Mouse (Mus musculus) cerebellum, adult 8-10 months (tissue): ENCODE measurements at regions not wholly inside any gene's neighbourhood (a gene's known extent, or its start where the extent isn't known, plus 50 kb on each side); places are given as distances from the start of the nearest gene placed in this dataset.

Source experiments
- DNase-seq: peaks from one replicate; pipeline ENCODE4 v3.0.0; 2022

- no peak for DNase-seq
These were observed 114.4 kb downstream of the Sox2 start for GRCm38 (mm10) chr3:34764559-34764958.

DNA sequence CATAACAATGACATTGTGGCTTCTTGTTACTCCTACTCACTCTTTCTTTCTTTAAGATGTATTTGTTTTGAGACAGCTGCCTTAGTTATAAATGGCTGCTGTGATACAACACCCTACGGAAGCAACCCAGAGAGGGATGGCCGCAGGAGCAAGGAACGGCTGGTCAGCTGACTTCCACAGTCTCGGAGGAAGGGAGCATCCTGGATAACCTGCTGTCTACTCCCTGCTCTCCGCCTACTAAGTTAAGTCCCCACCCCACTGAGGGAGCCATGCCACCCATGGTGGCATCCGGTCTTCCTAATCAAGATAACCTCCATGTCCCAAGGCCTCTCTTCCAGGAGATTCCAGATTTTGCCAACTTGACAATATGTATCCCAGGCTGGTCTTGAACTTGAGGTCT lies 114.9 kb downstream of the Sox2 start:
- DNase-seq: no peak

DNA sequence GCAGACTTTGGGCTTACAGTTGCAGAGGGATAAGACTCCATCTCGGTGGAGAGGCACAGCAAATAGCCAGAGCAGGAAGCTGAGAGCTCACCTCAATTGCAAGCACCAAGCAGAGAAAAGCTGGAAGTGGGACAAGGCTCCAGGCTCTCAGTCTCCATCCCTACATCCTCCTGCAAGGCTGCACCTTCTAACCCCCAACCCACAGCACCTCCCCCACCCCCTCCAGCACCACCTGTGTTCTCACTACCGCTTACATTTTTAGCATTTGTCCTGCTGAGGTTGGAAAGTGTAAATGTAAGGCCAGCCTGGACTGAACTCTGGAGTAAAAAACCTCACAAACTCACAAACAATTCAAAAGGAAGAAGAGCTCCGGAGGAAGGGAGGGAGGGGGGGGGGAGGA lies 119.6 kb downstream of the Sox2 start:
- no peak for DNase-seq

- DNase-seq: no peak
These were observed 120.1 kb downstream of the Sox2 start for GRCm38 (mm10) chr3:34770271-34770670.

DNA sequence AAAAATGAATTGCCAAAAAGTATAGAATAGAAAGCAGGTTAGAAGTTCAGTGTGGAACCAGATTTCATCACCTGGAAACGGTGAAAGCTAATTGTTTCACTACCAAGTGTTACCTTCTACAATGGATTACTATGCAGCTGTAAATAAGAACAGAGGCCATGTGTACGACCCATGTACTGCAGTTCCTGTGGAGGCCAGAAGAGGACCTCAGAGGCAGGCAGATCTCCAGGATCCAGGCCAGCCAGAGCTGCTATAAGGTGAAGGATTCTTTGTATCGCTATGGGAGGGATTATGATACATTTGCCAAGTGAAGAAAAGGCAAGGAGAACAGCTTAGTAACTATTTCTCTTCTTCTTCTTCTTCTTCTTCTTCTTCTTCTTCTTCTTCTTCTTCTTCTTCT lies 121.8 kb downstream of the Sox2 start:
- DNase-seq: no peak

GRCm38 (mm10) chr3:34773678-34774425 lies 123.6 kb downstream of the Sox2 start:
- DNase-seq: no peak

DNA sequence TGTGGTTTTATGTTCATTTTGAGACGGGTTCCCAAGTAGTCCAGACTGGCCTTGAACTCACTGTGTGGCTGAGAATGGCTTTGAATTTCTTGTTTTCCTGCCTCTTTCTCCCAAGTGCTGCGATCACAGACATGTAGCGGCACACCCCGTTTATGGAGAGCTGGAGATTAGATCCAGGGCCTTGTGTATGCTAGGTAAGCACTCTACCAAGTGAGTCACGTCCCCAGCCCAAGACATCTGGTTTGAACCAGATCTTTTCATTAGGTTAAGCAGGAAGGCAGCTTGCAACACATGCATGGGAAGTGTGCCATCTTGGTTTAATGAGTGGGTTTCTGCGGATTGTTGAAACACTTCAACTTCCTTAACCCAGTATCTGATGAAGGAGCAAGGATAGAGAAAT lies 131.6 kb downstream of the Sox2 start:
- no peak for DNase-seq

DNA sequence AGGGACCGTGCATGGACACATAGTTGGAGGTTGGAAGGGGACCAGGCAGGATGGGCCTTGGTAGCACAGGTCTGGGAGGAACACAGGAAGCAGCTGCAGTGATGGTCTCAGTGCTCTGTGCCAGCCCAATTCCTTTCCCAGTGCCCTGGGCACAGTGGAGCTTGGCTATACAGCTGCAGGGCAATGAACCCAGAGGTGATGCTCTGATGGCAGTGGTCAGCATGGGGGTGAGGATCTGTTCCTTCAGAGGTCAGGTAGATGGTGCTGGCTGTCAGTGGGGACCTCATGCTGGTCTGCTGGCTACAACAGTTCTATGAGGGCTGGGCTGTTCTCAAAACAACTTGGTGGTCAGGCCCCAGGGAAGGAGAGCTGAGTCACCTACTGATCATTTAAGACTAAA lies 133.2 kb downstream of the Sox2 start:
- no peak for DNase-seq

GRCm38 (mm10) chr3:34787211-34787610 lies 137.0 kb downstream of the Sox2 start:
- no peak for DNase-seq

DNA sequence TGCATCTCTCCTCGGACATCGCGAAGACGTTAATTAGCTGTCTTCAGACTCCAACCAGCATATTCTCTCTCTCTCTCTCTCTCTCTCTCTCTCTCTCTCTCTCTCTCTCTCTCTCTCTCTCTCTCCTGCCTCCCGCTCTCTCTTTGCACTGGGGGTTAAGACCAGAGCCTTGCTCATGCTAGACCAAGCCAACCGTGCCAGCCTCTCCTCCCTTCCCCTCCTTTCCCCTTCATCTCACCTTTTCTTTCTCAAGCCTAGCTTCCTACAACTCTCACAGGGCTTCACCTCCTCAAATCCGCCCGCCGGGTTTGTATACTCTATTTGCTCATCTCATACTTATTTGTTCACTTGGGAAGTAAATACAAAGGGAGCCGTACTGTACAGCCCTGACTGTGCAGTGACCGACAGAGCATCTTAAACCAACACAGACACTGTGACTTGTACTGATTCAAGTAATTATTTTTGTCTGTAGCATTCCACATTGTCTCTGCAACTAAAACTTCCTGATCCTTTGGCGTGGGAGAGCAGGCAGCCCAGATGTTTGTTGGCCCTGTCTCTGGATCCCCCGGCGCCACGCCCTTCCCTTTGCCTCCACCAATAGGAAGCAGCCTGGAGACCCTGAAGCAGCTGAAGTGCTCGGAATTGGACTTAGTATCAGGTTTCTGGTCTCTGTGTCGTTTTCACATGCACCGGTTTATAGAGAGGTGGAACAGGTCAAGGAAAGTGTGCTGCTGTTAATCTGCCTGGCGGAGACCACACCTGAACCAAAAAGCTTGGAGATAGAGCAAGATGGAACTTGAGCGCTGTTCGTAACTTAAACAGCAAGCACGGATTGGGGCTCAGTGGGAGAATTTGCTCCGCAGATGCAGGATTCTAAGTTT lies 145.1 kb downstream of the Sox2 start:
- DNase-seq: no peak

- no peak for DNase-seq
These were observed 145.7 kb downstream of the Sox2 start for GRCm38 (mm10) chr3:34795984-34796266.

GRCm38 (mm10) chr3:34808833-34809232 lies 158.6 kb downstream of the Sox2 start:
- no peak for DNase-seq

DNA sequence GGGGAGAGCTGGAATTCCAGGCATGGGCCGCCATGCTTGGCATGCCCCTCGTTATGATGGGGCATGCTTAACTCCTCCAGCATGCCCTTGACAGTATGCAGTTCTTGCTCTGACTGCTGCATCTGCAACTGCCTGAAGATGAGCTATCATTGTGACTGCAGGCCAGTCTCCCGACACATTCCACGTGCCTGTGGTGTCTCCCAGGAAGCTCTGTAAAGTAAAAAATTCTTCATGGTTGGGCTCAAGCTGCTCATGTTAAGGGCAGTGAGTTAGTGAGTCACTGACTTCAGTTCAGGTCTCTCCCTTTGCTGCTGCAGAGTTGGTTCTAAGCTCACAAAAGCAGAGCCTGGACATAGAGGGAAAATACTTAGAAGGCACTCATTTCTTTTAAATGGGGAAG lies 161.5 kb downstream of the Sox2 start:
- no peak for DNase-seq

DNA sequence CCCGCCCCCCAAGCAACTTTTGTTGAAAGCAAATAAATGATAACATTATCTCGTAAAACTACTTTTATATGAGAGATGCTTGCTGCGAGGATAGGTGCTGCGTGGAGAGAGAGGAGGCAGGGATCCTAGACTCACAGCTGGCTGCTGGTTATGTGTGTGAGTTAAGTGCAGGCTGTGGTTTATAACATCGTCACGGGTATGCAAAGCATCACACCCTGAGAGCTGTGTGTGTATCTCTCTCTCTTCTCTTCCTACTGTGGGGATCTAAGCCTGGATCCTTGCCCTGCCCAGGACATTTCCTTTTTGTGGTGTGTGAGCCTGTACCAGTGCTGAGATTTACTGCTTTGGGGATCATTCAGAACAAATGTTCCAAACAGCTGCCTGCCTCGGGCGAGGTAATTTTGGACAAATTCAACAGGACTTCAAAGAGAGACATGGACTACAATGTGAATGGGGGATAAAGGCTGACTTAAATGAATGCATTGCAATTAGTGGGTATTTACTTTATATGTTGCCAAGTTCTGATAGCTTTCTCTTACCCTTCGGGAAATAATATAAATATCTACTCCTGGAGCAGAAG lies 162.9 kb downstream of the Sox2 start:
- no peak for DNase-seq

DNA sequence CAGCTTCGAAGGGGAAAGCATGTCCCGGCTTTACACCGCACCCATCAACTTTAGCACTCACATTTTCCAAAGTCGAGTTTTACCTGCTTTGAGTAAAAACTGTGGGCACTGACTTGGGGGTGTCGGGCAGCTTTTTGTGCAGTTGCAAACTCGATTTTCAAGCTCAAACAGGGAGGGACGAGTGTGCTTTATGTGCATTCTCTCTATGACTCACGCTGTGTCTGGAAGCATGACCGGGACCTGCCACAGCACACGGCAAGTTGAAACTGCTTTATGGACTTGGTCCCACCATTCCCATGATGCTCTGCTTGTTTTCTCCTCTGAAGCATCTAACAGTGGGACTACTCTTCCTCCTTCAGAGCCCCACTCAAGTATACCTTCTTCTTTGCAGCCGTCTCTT lies 174.8 kb downstream of the Sox2 start:
- DNase-seq: no peak

- no peak for DNase-seq
These were observed 176.2 kb downstream of the Sox2 start for GRCm38 (mm10) chr3:34826396-34826795.

DNA sequence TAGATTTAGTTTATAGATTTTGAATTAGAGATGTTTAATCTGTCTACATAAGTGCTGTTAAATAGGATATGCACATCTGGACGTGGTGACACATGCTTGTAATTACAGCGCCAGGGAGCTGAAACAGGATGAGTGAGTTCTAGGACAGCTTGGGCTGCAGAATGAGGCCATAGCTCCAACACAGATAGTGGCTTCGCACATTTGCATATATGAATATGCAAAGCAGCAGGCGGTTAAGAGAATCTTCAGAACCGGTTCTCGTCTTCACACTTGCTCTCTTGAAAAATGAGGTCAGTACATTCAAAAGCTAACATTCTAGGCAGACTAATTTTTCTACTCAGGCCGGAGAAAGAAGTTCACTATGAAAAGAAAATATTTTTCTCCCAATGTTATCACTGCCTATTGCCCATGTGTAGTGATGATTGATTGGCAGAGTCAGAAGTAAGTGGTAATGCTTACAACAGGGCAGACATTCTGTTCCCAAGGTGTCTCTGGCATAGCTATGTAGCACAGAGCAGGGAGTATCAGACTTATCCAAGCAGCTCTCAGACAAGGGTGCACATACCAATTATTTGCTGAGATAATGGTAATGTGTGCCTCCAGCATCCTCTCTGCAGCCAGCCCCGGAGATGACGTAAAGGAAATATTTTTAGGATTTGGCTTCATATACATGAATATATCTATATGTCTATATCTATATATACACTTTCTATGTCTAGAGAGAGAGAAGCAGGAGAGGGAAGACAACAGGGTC lies 178.4 kb downstream of the Sox2 start:
- DNase-seq: no peak

DNA sequence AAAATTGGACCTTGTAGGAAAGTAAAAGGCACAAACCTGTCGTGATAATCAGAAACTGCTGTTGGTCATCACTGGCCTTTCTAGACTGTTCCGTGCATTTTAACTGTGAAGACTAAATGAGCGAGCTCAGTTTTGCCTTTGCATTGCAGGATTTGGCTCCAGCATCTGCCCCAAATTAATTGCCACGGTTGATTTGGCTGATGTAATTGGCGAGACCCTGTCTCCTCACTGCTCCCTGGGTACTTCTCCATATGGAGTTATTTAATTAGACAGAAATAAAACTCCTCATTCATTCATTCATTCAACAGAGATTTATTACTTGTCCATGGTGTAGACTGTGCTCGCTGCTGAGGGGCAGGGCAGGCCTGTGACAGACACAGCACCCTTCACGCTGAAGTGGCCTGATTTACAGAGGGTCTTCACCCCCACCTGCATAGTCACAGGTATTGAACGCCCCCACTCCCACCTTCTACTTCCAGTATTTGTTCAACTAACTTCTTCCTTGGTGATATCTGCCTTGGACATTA lies 186.6 kb downstream of the Sox2 start:
- DNase-seq: no peak

GRCm38 (mm10) chr3:34837644-34838332 lies 187.6 kb downstream of the Sox2 start:
- no peak for DNase-seq

DNA sequence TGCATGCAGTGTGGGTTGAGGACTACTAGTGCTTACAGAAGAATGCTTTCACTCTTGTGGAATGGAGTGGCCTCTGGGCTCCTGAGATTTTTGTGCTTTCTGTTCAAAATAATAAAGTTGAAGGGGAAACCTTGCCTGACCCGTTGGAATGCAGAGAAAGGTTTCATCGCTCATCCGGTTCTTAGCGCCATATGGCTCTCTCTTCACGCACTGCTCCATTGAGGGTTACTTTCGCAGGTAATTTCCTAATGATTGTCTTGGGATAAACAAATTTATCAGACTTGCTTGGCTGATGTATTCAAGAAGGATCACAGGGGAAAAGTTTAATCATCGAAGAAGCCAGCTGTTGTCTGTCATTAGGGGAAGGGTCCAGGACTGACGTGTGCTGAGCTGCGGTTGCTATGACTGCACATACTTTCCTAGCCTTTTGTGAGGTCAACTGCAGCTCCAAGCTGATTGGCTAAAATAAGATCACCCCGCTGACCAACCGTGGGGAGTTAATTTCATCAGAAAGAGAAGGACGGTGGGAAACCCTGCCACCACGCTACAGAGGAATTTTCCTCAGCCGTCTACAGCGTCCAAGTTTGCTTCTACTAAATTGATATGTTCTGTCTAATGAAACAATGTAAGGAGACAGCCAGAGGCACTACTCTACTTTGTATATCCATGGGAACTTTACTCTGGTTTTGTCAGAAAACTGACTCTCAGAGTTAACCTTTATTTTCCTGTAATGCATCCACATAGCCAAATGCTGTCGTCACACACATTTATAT lies 210.9 kb downstream of the Sox2 start:
- DNase-seq: no peak

DNA sequence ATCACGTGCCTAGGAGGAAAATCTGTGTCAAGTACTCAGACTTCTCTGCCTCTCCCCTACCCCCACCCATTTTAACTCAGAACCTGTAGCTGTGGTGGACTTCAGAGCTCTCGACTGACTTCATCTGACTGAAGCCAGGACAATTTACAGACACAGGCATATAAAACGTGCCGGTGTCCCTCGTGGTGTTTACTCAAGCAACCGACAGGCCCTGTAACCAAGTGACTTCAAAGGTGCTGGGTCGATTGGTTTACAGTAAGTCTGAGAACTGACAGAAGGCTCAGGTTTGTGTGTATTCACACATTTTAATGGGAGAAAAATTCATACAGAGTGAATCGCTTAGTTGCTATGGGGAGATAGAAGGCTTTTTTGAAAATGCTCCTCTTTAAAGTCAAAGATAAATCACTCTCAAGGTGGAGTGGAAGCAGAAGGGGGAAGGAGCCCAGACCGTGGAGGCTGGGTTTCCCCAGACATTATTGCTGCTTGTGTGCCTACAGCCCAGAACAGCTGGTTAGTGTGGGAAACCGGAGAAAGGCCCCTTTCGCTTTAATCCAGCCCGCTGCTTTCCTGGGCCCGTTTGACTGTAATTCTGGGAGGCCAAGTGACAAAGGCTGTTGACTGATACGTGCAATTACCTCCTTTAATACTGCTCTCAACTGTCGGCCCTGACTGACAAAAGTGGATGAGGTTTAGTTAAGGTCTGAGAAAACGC lies 218.6 kb downstream of the Sox2 start:
- DNase-seq: no peak
